In the genomic region with DNA sequence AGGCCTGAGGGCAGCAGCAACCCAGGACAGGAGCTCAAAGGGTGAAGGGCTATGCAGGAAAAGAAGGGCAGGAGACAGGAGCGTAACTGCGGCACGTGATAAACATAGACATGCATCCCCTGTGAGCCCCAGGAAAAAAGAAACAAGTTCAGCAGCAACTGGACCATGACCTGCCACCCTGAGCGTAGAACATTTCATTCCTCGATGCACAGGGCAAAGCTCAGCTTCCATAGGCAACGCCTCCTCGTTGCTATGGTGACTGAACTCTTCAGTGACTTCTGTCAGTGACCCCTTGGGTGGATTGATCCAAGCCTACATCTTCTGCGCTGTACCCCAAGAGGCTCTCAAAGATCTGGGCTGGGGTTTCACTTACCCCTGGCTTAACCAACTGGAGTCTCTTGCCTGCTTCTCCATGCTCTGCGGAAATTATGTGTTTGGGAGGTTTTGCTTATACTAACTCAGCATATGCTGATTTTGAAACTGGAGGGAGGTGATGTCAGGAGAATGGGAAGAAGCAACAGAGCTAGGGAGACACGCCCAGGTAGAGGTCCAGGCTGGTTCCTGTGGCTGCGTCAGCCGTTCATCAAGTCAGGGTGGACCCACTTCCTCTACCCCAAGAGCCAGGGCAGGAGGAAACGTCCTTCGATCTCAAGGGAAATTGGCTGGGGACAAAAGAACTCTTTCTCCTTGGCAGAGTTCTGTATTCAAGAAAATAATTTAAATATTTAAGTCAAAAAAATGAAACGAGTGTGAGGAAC, we compare ENCODE assay signal across 18 mouse cellular contexts. TPM values are rescaled to one million over a fixed set of nuclear protein-coding genes. Genes with fewer than 3 reads are reported as not detected.
DNase-seq lines count a peak whose midpoint lies in the region; ATAC-seq and TF ChIP-seq lines count a peak whose summit lies in the region.
"Had no signal": no experiment of that assay in that cellular context is flagged by ENCODE, and none has a peak within 500 bp of the region (broad histone marks: within the 10 kb centered on the region; RNA-seq: fewer than 3 reads in every experiment).

No protein-coding gene starts in this region.

- WGBS in liver, embryonic 14.5 days (ENCODE audit: insufficient replicate concordance): 44% methylated on average over 15 of the region's 15 CpGs

- no peaks in the 10 kb centered on the region for H3K27me3 ChIP-seq in liver, embryonic 14.5 days (ENCODE audit: control insufficient read depth, insufficient read depth, low read length)
- H3K27me3 ChIP-seq: midbrain, embryonic 15.5 days; neural tube, embryonic 13.5 days had no signal

- intact Hi-C loops in left cerebral cortex, postnatal 4 days (cut with DNase I): no loop called here

- TF ChIP-seq EP300 in liver, embryonic 14.5 days (IDR thresholded peaks at IDR 0.05; ENCODE audit: low read depth): no peak

- peaks cover 0 to 8% of the 10 kb centered on the region in 2 experiments; a peak in 2 of 4 replicates for H3K4me1 ChIP-seq in liver, embryonic 14.5 days (replicated peaks; ENCODE audit: control insufficient read depth in 2 of 2, insufficient read depth in 2 of 2, low read length in 1 of 2)
- H3K4me1 ChIP-seq: midbrain, embryonic 15.5 days had no signal

- H3K9me3 ChIP-seq in liver, embryonic 14.5 days (ENCODE audit: control insufficient read depth, low read length): no peaks in the 10 kb centered on the region
- H3K9me3 ChIP-seq: limb, embryonic 10.5 days; midbrain, embryonic 15.5 days; neural tube, embryonic 13.5 days had no signal

- 0 out of 2 replicates have a peak, but pooled peaks have one; percentile 18 for ATAC-seq in liver, embryonic 14.5 days (ENCODE audit: insufficient read depth)
- ATAC-seq in inflammation-experienced regulatory T-cells, adult 6 months: no peak
- ATAC-seq: lung, postnatal 0 days; midbrain, embryonic 15.5 days had no signal

- H3K4me2 ChIP-seq in liver, embryonic 14.5 days (ENCODE audit: low read depth): no peak overlapping the region
- H3K4me2 ChIP-seq: midbrain, embryonic 15.5 days; neural tube, embryonic 13.5 days had no signal

- DNase-seq in heart, adult 11 months: peak; percentile 89
- no peak for DNase-seq in heart, postnatal 4 days
- DNase-seq in embryo, embryonic 11 days: peak; percentile 31
- DNase-seq in kidney, adult 9 months: peak; percentile 93
- no peak for DNase-seq in liver, embryonic 14.5 days (ENCODE audit: low read depth in 3 of 3, low spot score in 3 of 3)
- no peak for DNase-seq in adrenal gland, adult (ENCODE audit: inconsistent age in 2 of 2, low spot score in 1 of 2)
- DNase-seq in left cerebral cortex, postnatal 4 days: no peak
- DNase-seq: adrenal gland, postnatal 10 days; thymus, adult 2 months had no signal

- no peaks in the 10 kb centered on the region for H3K36me3 ChIP-seq in liver, embryonic 14.5 days (replicated peaks; ENCODE audit: control insufficient read depth, insufficient read depth, low read depth)
- H3K36me3 ChIP-seq: limb, embryonic 10.5 days; midbrain, embryonic 15.5 days; neural tube, embryonic 13.5 days had no signal

- no peak overlapping the region for H3K4me3 ChIP-seq in liver, embryonic 14.5 days (ENCODE audit: insufficient read depth in 1 of 2, low read depth in 2 of 2, low read length in 2 of 2)
- H3K4me3 ChIP-seq: erythroblast, embryonic 14.5 days; limb, embryonic 10.5 days; midbrain, embryonic 15.5 days; neural tube, embryonic 13.5 days had no signal

- no peak overlapping the region for H3K9ac ChIP-seq in liver, embryonic 14.5 days (replicated peaks)
- H3K9ac ChIP-seq: midbrain, embryonic 15.5 days; neural tube, embryonic 13.5 days had no signal

- H3K27ac ChIP-seq in liver, embryonic 14.5 days: no peak overlapping the region
- H3K27ac ChIP-seq: limb, embryonic 10.5 days; midbrain, embryonic 15.5 days; neural tube, embryonic 13.5 days had no signal

- TF ChIP-seq CTCF in liver, embryonic 14.5 days (IDR thresholded peaks at IDR 0.05; ENCODE audit: low read depth): no peak

RNA-seq across cellular contexts. Expression of a gene that starts 6.5 kb away (rescaled TPM):
- total RNA-seq in heart, postnatal 4 days (2021): not detected
- polyA plus RNA-seq in liver, embryonic 14.5 days (2012; rRNA removed): 0.02 TPM in 1 of 2 replicates, not detected in the other
- not detected in 2 replicates for polyA plus RNA-seq in liver, embryonic 14.5 days (2014; fragmentation: Nextera tagmentation; extraction: Ambion mirVana)
- total RNA-seq in left cerebral cortex, postnatal 4 days (2021): not detected
- polyA plus RNA-seq in inflammation-experienced regulatory T-cells, adult 6 months (2017; shearing (Covaris generic)): not detected
- total RNA-seq: adrenal gland, postnatal 10 days; heart, postnatal 25 days; layer of hippocampus, adult 8-10 months had no signal
- polyA plus RNA-seq: cortical plate, adult 2 months; erythroblast, embryonic 14.5 days; limb, embryonic 10.5 days; lung, postnatal 0 days; midbrain, embryonic 15.5 days; neural tube, embryonic 13.5 days had no signal

RNA-seq across cellular contexts. Expression of a gene that starts 15.3 kb away (rescaled TPM):
- 1 to 10 TPM; 6.0 to 6.4 TPM for total RNA-seq in heart, postnatal 4 days (2021)
- polyA plus RNA-seq in liver, embryonic 14.5 days (2012; rRNA removed): 1.5 and 1.9 TPM in 2 replicates
- polyA plus RNA-seq in liver, embryonic 14.5 days (2014; fragmentation: Nextera tagmentation; extraction: Ambion mirVana): 1.7 and 1.8 TPM in 2 replicates
- 10 to 100 TPM; 25.1 to 26.2 TPM for total RNA-seq in left cerebral cortex, postnatal 4 days (2021)
- 10 to 100 TPM; 29.3 to 32.2 (median 30.3) TPM for polyA plus RNA-seq in inflammation-experienced regulatory T-cells, adult 6 months (2017; shearing (Covaris generic))

Comparison
In these comparisons a context has a peak if more than half of its experiments do, and no peak if none do; other contexts are left out.
1. DNase-seq: peak in heart, adult 11 months (single experiment), embryo, embryonic 11 days (single experiment) and kidney, adult 9 months (single experiment); none in heart, postnatal 4 days (single experiment), liver, embryonic 14.5 days (0 of 3), adrenal gland, adult (0 of 2) and left cerebral cortex, postnatal 4 days (single experiment).